Mouse (Mus musculus): ENCODE results near the gene Ifna6. TPM values are rescaled to one million over a fixed set of nuclear protein-coding genes. Genes with fewer than 3 reads are reported as not detected.
"Not testable (repeated sequence)": the region's sequence is repeated elsewhere in the genome, so short reads cannot be mapped to it uniquely, and the experiment has no call there.

The Ifna6 gene
- polyA plus RNA-seq (2014; fragmentation: Nextera tagmentation; extraction: Ambion mirVana): not detected in 2 replicates

- not testable (repeated sequence) for H3K36me3 ChIP-seq (ENCODE audit: control insufficient read depth, insufficient read depth, low read length); H3K27me3 ChIP-seq (replicated peaks; ENCODE audit: control insufficient read depth, insufficient read depth, low read length); DNase-seq (ENCODE audit: low spot score); H3K4me3 ChIP-seq (ENCODE audit: low read depth, low read length); H3K4me2 ChIP-seq (ENCODE audit: low read length); H3K9ac ChIP-seq (ENCODE audit: low read length); H3K4me1 ChIP-seq (replicated peaks; ENCODE audit: control insufficient read depth, insufficient read depth, low read length); H3K9me3 ChIP-seq (ENCODE audit: control insufficient read depth, low read length); ATAC-seq (replicated peaks; ENCODE audit: low FRiP score, low TSS enrichment, low read depth); H3K27ac ChIP-seq (ENCODE audit: low read depth)
Observed at GRCm38 (mm10) chr4:88827116-88827515, at the start of gene Ifna6. TSS of gene Ifna6 (plus strand) at chr4:88827416.

GRCm38 (mm10) chr4:88779550-88779949, 47.7 kb upstream of the Ifna6 start, which contains the start of gene Gm13272:
TSS of gene Gm13272 (plus strand) at chr4:88779850.
- no CpG with 5 or more reads among the region's 29 CpGs for WGBS
- H3K36me3 ChIP-seq (ENCODE audit: control insufficient read depth, insufficient read depth, low read length); DNase-seq (ENCODE audit: low spot score); H3K27ac ChIP-seq (ENCODE audit: low read depth); H3K27me3 ChIP-seq (replicated peaks; ENCODE audit: control insufficient read depth, insufficient read depth, low read length); H3K4me1 ChIP-seq (replicated peaks; ENCODE audit: control insufficient read depth, insufficient read depth, low read length); H3K9me3 ChIP-seq (ENCODE audit: control insufficient read depth, low read length); H3K4me2 ChIP-seq (ENCODE audit: low read length); ATAC-seq (replicated peaks; ENCODE audit: low FRiP score, low TSS enrichment, low read depth); H3K9ac ChIP-seq (ENCODE audit: low read length); H3K4me3 ChIP-seq (ENCODE audit: low read depth, low read length): not testable (repeated sequence)

GRCm38 (mm10) chr4:88780320-88780719, 46.9 kb upstream of the Ifna6 start:
- not testable (repeated sequence) for H3K4me3 ChIP-seq (ENCODE audit: low read depth, low read length); ATAC-seq (replicated peaks; ENCODE audit: low FRiP score, low TSS enrichment, low read depth); H3K36me3 ChIP-seq (ENCODE audit: control insufficient read depth, insufficient read depth, low read length); H3K9me3 ChIP-seq (ENCODE audit: control insufficient read depth, low read length); H3K4me1 ChIP-seq (replicated peaks; ENCODE audit: control insufficient read depth, insufficient read depth, low read length); H3K27ac ChIP-seq (ENCODE audit: low read depth); DNase-seq (ENCODE audit: low spot score); H3K27me3 ChIP-seq (replicated peaks; ENCODE audit: control insufficient read depth, insufficient read depth, low read length); H3K9ac ChIP-seq (ENCODE audit: low read length); H3K4me2 ChIP-seq (ENCODE audit: low read length)
- 49% methylated on average over 15 of the region's 18 CpGs for WGBS

- H3K27me3 ChIP-seq (replicated peaks; ENCODE audit: control insufficient read depth, insufficient read depth, low read length); DNase-seq (ENCODE audit: low spot score); H3K4me3 ChIP-seq (ENCODE audit: low read depth, low read length); H3K9me3 ChIP-seq (ENCODE audit: control insufficient read depth, low read length); H3K27ac ChIP-seq (ENCODE audit: low read depth); ATAC-seq (replicated peaks; ENCODE audit: low FRiP score, low TSS enrichment, low read depth); H3K4me1 ChIP-seq (replicated peaks; ENCODE audit: control insufficient read depth, insufficient read depth, low read length); H3K36me3 ChIP-seq (ENCODE audit: control insufficient read depth, insufficient read depth, low read length); H3K9ac ChIP-seq (ENCODE audit: low read length): not testable (repeated sequence)
- WGBS: 36% methylated on average over 3 of the region's 7 CpGs
- peak within 1 kb of the TSS; percentile 29; the same call in 1 of the 2 replicates for H3K4me2 ChIP-seq (ENCODE audit: low read length)
Observed at GRCm38 (mm10) chr4:88781831-88782230, 45.4 kb upstream of the Ifna6 start, which contains the start of gene Ifnz. TSS of gene Ifnz (plus strand) at chr4:88782131.

- not testable (repeated sequence) for H3K9me3 ChIP-seq (ENCODE audit: control insufficient read depth, low read length); H3K27ac ChIP-seq (ENCODE audit: low read depth); ATAC-seq (replicated peaks; ENCODE audit: low FRiP score, low TSS enrichment, low read depth); DNase-seq (ENCODE audit: low spot score); H3K27me3 ChIP-seq (replicated peaks; ENCODE audit: control insufficient read depth, insufficient read depth, low read length); H3K4me1 ChIP-seq (replicated peaks; ENCODE audit: control insufficient read depth, insufficient read depth, low read length); H3K9ac ChIP-seq (ENCODE audit: low read length); H3K36me3 ChIP-seq (ENCODE audit: control insufficient read depth, insufficient read depth, low read length); H3K4me3 ChIP-seq (ENCODE audit: low read depth, low read length)
- H3K4me2 ChIP-seq (ENCODE audit: low read length): peak overlapping the region; percentile 29; the same call in 1 of the 2 replicates
- 0% methylated on average over 3 of the region's 31 CpGs for WGBS
Observed at GRCm38 (mm10) chr4:88782335-88782734, 44.9 kb upstream of the Ifna6 start.

GRCm38 (mm10) chr4:88785409-88785808, 41.8 kb upstream of the Ifna6 start, which contains the start of gene Gm13276:
TSS of gene Gm13276 (plus strand) at chr4:88785709.
- H3K9me3 ChIP-seq (ENCODE audit: control insufficient read depth, low read length); H3K4me2 ChIP-seq (ENCODE audit: low read length); H3K9ac ChIP-seq (ENCODE audit: low read length); ATAC-seq (replicated peaks; ENCODE audit: low FRiP score, low TSS enrichment, low read depth); H3K27ac ChIP-seq (ENCODE audit: low read depth); H3K4me1 ChIP-seq (replicated peaks; ENCODE audit: control insufficient read depth, insufficient read depth, low read length); H3K36me3 ChIP-seq (ENCODE audit: control insufficient read depth, insufficient read depth, low read length); DNase-seq (ENCODE audit: low spot score); H3K4me3 ChIP-seq (ENCODE audit: low read depth, low read length); H3K27me3 ChIP-seq (replicated peaks; ENCODE audit: control insufficient read depth, insufficient read depth, low read length): not testable (repeated sequence)
- no CpG with 5 or more reads among the region's 27 CpGs for WGBS

- not testable (repeated sequence) for H3K27ac ChIP-seq (ENCODE audit: low read depth); H3K9ac ChIP-seq (ENCODE audit: low read length); DNase-seq (ENCODE audit: low spot score); H3K4me2 ChIP-seq (ENCODE audit: low read length); H3K4me1 ChIP-seq (replicated peaks; ENCODE audit: control insufficient read depth, insufficient read depth, low read length); H3K36me3 ChIP-seq (ENCODE audit: control insufficient read depth, insufficient read depth, low read length); H3K27me3 ChIP-seq (replicated peaks; ENCODE audit: control insufficient read depth, insufficient read depth, low read length); H3K9me3 ChIP-seq (ENCODE audit: control insufficient read depth, low read length); ATAC-seq (replicated peaks; ENCODE audit: low FRiP score, low TSS enrichment, low read depth); H3K4me3 ChIP-seq (ENCODE audit: low read depth, low read length)
- WGBS: 0% methylated on average over 3 of the region's 28 CpGs
Observed at GRCm38 (mm10) chr4:88788402-88788801, 38.8 kb upstream of the Ifna6 start, which contains the start of gene Gm13277. TSS of gene Gm13277 (plus strand) at chr4:88788632.

- H3K27ac ChIP-seq (ENCODE audit: low read depth); H3K27me3 ChIP-seq (replicated peaks; ENCODE audit: control insufficient read depth, insufficient read depth, low read length); H3K9ac ChIP-seq (ENCODE audit: low read length); H3K4me2 ChIP-seq (ENCODE audit: low read length); DNase-seq (ENCODE audit: low spot score); ATAC-seq (replicated peaks; ENCODE audit: low FRiP score, low TSS enrichment, low read depth); H3K9me3 ChIP-seq (ENCODE audit: control insufficient read depth, low read length); H3K4me1 ChIP-seq (replicated peaks; ENCODE audit: control insufficient read depth, insufficient read depth, low read length); H3K4me3 ChIP-seq (ENCODE audit: low read depth, low read length); H3K36me3 ChIP-seq (ENCODE audit: control insufficient read depth, insufficient read depth, low read length): not testable (repeated sequence)
- no CpG with 5 or more reads among the region's 28 CpGs for WGBS
Observed at GRCm38 (mm10) chr4:88791250-88791649, 36.0 kb upstream of the Ifna6 start, which contains the start of gene Gm13278. TSS of gene Gm13278 (plus strand) at chr4:88791550.

GRCm38 (mm10) chr4:88793936-88794675, 33.1 kb upstream of the Ifna6 start, which contains the start of gene Gm13275:
TSS of gene Gm13275 (plus strand) at chr4:88794487.
- H3K4me1 ChIP-seq (replicated peaks; ENCODE audit: control insufficient read depth, insufficient read depth, low read length); H3K4me2 ChIP-seq (ENCODE audit: low read length); H3K27me3 ChIP-seq (replicated peaks; ENCODE audit: control insufficient read depth, insufficient read depth, low read length); H3K36me3 ChIP-seq (ENCODE audit: control insufficient read depth, insufficient read depth, low read length); H3K4me3 ChIP-seq (ENCODE audit: low read depth, low read length); ATAC-seq (replicated peaks; ENCODE audit: low FRiP score, low TSS enrichment, low read depth); H3K9me3 ChIP-seq (ENCODE audit: control insufficient read depth, low read length); DNase-seq (ENCODE audit: low spot score); H3K27ac ChIP-seq (ENCODE audit: low read depth); H3K9ac ChIP-seq (ENCODE audit: low read length): not testable (repeated sequence)
- 0% methylated on average over 9 of the region's 52 CpGs for WGBS

All from intestine, embryonic 14.5 days (tissue).